Mouse (Mus musculus) midbrain, postnatal 0 days (tissue): ENCODE measurements around the gene Glipr1. TPM values are rescaled to one million over a fixed set of nuclear protein-coding genes. Genes with fewer than 3 reads are reported as not detected.
"Not testable (repeated sequence)": the region's sequence is repeated elsewhere in the genome, so short reads cannot be mapped to it uniquely, and the experiment has no call there.

Experiments used
- ATAC-seq: fragments of 200-750 bp; cut with Nextera tagmentation; 2 replicates; pipeline ENCODE4 v1.8.0; 2017; ENCODE audit warnings: moderate number of reproducible peaks, mild to moderate bottlenecking, moderate TSS enrichment, moderate library complexity; ENCODE audit not compliant: low FRiP score
- DNase-seq: peaks from one replicate; pipeline ENCODE4 v3.0.0-alpha.2; 2015; ENCODE audit warnings: low spot score
- H3K27ac ChIP-seq: fragments of 300-500 bp; sonication (generic); 2 replicates; pipeline ENCODE4 v1.5.1; 2014; ENCODE audit warnings: low read depth, mild to moderate bottlenecking, low read length, mixed read lengths
- H3K27me3 ChIP-seq: fragments of 300-500 bp; sonication (generic); 2 replicates; pipeline ENCODE4 v1.6.1; 2014; ENCODE audit warnings: low read length, control low read depth, mixed read lengths; ENCODE audit not compliant: insufficient read depth
- H3K36me3 ChIP-seq: fragments of 300-500 bp; sonication (generic); 2 replicates; pipeline ENCODE4 v1.6.1; 2014; ENCODE audit warnings: low read length, control low read depth, mixed read lengths; ENCODE audit not compliant: insufficient read depth
- H3K4me1 ChIP-seq: fragments of 300-500 bp; sonication (generic); 2 replicates; pipeline ENCODE4 v1.6.1; 2014; ENCODE audit warnings: mild to moderate bottlenecking, control low read depth, antibody characterized with exemption, low read length, mixed read lengths; ENCODE audit not compliant: insufficient read depth
- H3K4me2 ChIP-seq: fragments of 300-500 bp; sonication (generic); 2 replicates; pipeline ENCODE4 v1.6.1; 2014; ENCODE audit warnings: low read depth, mild to moderate bottlenecking, low read length, mixed read lengths; ENCODE audit not compliant: poor library complexity, severe bottlenecking
- H3K4me3 ChIP-seq: fragments of 300-500 bp; sonication (generic); 2 replicates; pipeline ENCODE4 v1.5.1; 2014; ENCODE audit warnings: low read depth, mild to moderate bottlenecking, low read length, moderate library complexity
- H3K9ac ChIP-seq: fragments of 300-500 bp; sonication (generic); replicated peaks from 2 replicates; pipeline ENCODE4 v1.6.1; 2014; ENCODE audit warnings: mild to moderate bottlenecking, low read length, moderate library complexity, mixed read lengths; ENCODE audit not compliant: poor library complexity, severe bottlenecking
- H3K9me3 ChIP-seq: fragments of 300-500 bp; sonication (generic); 2 replicates; pipeline ENCODE4 v1.6.1; 2016; ENCODE audit warnings: low read length, control low read depth
- CTCF ChIP-seq: IDR thresholded peaks from 2 replicates; pipeline ENCODE4 v1.5.1; 2016; ENCODE audit warnings: antibody characterized with exemption, mild to moderate bottlenecking
- WGBS: fragments of 180-500 bp; shearing (Covaris S2); extraction: QIAGEN DNeasy Blood & Tissue Kit; methylation state at CpG from one replicate; pipeline ENCODE4 v1.1.7; 2014; 5-methylcytosine and 5-hydroxymethylcytosine counted together
- polyA plus RNA-seq: library from polyadenylated mRNA; unstranded; fragments of >200 nt; fragmentation: Nextera tagmentation; extraction: Ambion mirVana; gene quantifications from 2 replicates; pipeline ENCODE4 v1.2.1, GENCODE M21; 2015
- total RNA-seq: library from RNA; depleted of rRNA; stranded (reverse); fragments of >200 nt; gene quantifications from 2 replicates; pipeline ENCODE4 v1.2.3, GENCODE M21; 2014

Gene Glipr1
- total and polyA plus RNA-seq, 2 experiments from 2014 or later, result 0.49 to 0.85 TPM

- no peak overlapping the region for H3K4me3 ChIP-seq
- no peaks in the 10 kb centered on the region for H3K4me1 ChIP-seq
- H3K9ac ChIP-seq, result no peak overlapping the region
- TF ChIP-seq CTCF, result no peak
- no peaks in the 10 kb centered on the region for H3K27me3 ChIP-seq
- H3K4me2 ChIP-seq, result no peak overlapping the region
- H3K9me3 ChIP-seq, result no peaks in the 10 kb centered on the region
- no peak for DNase-seq
- ATAC-seq, result no peak
- H3K27ac ChIP-seq, result no peak overlapping the region
- no peaks in the 10 kb centered on the region for H3K36me3 ChIP-seq
- WGBS, result 71% methylated on average over 2 of the region's 2 CpGs
These were observed 21.2 kb upstream of the Glipr1 start for GRCm38 (mm10) chr10:112023585-112023984.

- not testable (repeated sequence) for H3K27ac ChIP-seq, H3K4me2 ChIP-seq, H3K4me1 ChIP-seq, H3K9me3 ChIP-seq, ATAC-seq, H3K9ac ChIP-seq, H3K36me3 ChIP-seq, H3K27me3 ChIP-seq, H3K4me3 ChIP-seq, DNase-seq
- WGBS, result 84% methylated on average over 1 of the region's 1 CpGs
These were observed 7.1 kb upstream of the Glipr1 start for GRCm38 (mm10) chr10:112009511-112009910.

GRCm38 (mm10) chr10:112001756-112002520 is 493 bp downstream of the Glipr1 start:
- Histone ChIP-seq H3K4me1 (no peaks in the 10 kb centered on the region), H3K27me3 (no peaks in the 10 kb centered on the region), H3K4me2 (no peak overlapping the region), H3K27ac (no peak overlapping the region), H3K9me3 (no peaks in the 10 kb centered on the region), H3K4me3 (no peak overlapping the region), H3K9ac (no peak overlapping the region), H3K36me3 (no peaks in the 10 kb centered on the region)
- DNase-seq (no peak), ATAC-seq (no peak)
- no peak for TF ChIP-seq CTCF
- WGBS, result 87% methylated on average over 9 of the region's 9 CpGs

- Histone ChIP-seq H3K4me2 (no peak overlapping the region), H3K9ac (no peak overlapping the region), H3K27me3 (no peaks in the 10 kb centered on the region), H3K4me3 (no peak overlapping the region), H3K27ac (no peak overlapping the region), H3K9me3 (no peaks in the 10 kb centered on the region), H3K36me3 (no peaks in the 10 kb centered on the region), H3K4me1 (no peaks in the 10 kb centered on the region)
- no peak for TF ChIP-seq CTCF
- DNase-seq (no peak), ATAC-seq (no peak)
- WGBS, result 89% methylated on average over 2 of the region's 2 CpGs
These were observed 1.1 kb downstream of the Glipr1 start for GRCm38 (mm10) chr10:112001350-112001749.

- no peak for TF ChIP-seq CTCF
- Histone ChIP-seq H3K36me3 (no peaks in the 10 kb centered on the region), H3K27ac (no peak overlapping the region), H3K4me1 (no peaks in the 10 kb centered on the region), H3K27me3 (no peaks in the 10 kb centered on the region), H3K9me3 (no peaks in the 10 kb centered on the region), H3K9ac (no peak overlapping the region), H3K4me2 (no peak overlapping the region), H3K4me3 (no peak overlapping the region)
- no peak for DNase-seq
- ATAC-seq, result no peak
- 89% methylated on average over 5 of the region's 5 CpGs for WGBS
These were observed 1.9 kb downstream of the Glipr1 start for GRCm38 (mm10) chr10:112000568-112000967.

- H3K4me1 ChIP-seq, result no peaks in the 10 kb centered on the region
- no peak for TF ChIP-seq CTCF
- DNase-seq, result no peak
- H3K4me2 ChIP-seq, result no peak overlapping the region
- H3K27me3 ChIP-seq, result no peaks in the 10 kb centered on the region
- WGBS, result 55% methylated on average over 3 of the region's 3 CpGs
- no peak overlapping the region for H3K27ac ChIP-seq
- ATAC-seq, result no peak
- H3K4me3 ChIP-seq, result no peak overlapping the region
- no peak overlapping the region for H3K9ac ChIP-seq
- H3K9me3 ChIP-seq, result no peaks in the 10 kb centered on the region
- H3K36me3 ChIP-seq, result no peaks in the 10 kb centered on the region
These were observed 2.7 kb downstream of the Glipr1 start for GRCm38 (mm10) chr10:111999765-112000164.
